Mouse (Mus musculus): ENCODE measurements around the gene Cyp2d22.

DNA sequence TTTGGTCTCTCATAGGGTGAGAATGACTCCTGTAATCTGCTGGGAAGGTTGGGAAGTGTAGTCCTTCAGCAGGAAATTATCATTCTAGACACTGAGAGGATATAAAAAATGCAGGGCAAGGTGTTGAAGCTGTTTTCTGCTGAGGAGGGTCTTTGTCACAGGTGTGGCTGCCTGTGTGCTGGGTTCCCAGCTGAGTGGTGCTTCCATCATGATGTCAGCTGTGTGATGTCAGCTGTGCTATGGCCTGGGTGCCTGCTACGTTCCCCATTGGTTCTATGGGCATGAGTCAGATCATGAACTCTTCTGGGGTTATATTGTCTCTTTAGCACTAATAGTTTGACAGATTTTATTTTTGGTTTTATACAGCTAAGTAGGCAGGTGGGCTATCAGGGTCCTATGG lies 11.2 kb downstream of the Cyp2d22 start:
- no peak for TF ChIP-seq EP300 (IDR thresholded peaks at IDR 0.05; ENCODE audit: insufficient read depth, low read depth, low read length)
- no peak for TF ChIP-seq CTCF (IDR thresholded peaks at IDR 0.05; ENCODE audit: low read depth, low read length)
- TF ChIP-seq POLR2A (IDR thresholded peaks at IDR 0.05; ENCODE audit: insufficient read depth, low read length) = no peak
